Mouse (Mus musculus): ENCODE measurements at regions not wholly inside any gene's neighbourhood (a gene's known extent, or its start where the extent isn't known, plus 50 kb on each side); places are given as distances from the start of the nearest gene placed in this dataset.
"Not testable (repeated sequence)": the region's sequence is repeated elsewhere in the genome, so short reads cannot be mapped to it uniquely, and the experiment has no call there.

DNA sequence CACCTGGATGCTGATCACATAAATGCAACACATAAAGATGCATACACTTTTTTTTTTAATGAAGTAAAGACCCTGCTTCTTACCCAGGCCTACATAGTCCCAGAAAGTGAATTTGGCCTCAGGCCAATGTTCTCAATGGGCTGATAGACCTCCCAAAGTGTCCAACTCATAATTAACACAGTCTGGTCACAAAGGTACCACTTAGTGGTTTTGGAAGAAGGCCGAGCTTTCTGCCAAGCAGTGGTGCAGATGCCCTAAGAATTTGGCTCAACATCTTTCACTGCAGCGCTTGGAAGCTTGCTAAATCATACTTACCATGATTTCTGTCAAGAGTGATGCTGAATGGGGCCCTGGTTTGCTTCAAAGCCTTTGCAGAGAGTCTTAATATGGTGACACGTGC is 706.4 kb upstream of the Rag2 start:
- DNase-seq (ENCODE audit: low read depth): no peak

DNA sequence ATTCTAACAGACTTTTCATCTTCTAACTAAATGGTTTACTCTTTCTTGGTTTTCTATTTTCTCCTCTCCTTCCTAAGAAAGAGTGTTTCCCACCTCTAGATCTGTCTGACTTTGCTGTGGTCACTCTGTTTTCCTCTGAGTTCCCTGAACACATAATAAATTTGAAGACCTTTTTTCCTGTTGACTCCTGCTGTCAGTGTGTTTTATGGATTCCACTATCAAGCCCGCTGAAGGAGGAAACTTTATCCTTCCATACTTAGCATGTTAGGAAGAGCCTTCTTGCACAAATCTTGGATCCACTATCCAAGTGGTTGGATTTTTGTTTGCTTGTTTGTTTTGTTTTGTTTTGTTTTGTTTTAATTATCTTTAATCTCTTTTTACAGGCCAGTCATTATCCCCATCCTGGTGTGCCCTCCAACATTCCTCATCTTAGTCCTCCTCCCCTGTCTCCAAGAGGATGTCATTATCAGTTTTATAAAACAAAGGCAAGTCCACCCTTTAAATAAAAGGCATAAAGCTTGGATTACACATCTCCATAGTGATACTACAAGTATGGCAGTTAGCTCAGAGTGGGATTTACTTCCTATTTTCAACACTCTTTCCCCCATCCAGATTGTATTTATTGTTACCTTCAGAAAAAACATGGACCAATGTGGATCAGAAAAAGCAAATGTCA is 704.8 kb upstream of the Rag2 start:
- no peak for DNase-seq (ENCODE audit: low read depth)

DNA sequence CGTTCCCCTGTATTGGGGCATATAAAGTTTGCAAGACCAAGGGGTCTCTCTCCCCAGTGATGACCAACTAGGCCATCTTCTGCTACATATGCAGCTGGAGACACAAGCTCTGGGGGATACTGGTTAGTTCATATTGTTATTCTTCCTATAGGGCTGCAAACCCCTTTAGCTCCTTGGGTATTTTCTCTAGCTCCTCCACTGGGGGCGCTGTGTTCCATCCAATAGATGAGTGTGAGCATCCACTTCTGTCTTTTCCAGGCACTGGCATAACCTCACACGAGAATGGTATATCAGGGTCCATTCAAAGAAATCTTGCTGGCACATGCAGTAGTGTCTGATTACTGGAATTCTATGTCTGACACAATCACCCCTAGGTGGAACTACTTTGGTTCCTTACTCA is 675.9 kb upstream of the Rag2 start:
- not testable (repeated sequence) for DNase-seq (ENCODE audit: low read depth)

DNA sequence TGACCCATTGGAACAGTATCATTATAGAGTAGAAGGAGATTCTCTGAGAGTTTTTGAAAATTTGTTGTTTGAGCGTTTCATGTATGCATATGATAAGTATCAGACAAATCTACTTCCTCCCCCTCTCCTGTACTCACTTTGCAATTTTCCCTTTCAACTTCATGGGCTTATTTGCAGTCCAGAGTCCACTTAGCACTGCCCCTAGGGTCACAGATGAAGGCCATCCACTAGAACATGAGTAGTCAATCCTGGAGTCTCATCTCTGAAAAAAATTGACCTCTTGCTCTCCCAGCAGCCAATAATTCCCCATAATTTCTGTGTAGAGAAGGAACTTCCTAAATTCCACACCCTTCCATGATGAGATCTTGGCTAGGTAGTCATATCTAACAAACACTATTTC is 665.1 kb upstream of the Rag2 start:
- DNase-seq (ENCODE audit: low read depth): no peak

DNA sequence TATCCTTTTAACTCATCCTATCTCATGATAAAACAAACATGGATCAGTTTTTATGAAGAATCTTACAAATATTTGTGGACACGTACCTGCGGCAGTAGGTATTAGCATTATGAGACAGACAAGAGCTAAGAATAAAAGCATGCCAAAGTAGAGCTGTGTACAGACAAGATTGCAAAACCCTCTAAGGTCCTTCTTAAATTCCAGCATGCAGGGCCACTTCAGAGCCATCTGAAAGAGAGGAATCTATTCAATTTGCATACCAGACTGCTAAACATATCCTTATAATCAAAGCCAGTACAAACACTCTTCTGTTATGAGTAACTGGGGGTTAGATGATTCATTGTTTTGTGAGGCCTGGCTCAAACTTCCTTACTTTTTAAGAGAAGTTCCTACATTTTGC is 659.9 kb upstream of the Rag2 start:
- no peak for DNase-seq (ENCODE audit: low read depth)

DNA sequence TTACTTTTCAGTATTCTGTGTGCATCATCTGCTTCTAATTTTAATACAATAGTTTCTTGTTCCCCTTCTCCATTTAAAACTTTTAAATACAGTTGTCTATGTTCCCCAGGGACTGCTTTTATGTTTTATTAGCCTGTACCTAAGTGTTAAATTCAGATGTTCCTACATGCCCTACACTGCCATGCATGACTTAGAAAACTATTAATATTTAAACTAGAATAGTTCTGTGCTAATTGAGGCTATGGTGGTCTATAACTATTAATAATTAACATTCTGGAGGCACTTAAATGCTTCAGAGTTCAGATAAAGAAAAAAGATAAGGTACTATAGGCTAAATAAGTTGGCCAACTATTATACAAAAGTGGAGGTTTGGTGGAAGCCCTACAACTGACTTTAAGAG is 647.3 kb upstream of the Rag2 start:
- DNase-seq (ENCODE audit: low read depth): no peak

DNA sequence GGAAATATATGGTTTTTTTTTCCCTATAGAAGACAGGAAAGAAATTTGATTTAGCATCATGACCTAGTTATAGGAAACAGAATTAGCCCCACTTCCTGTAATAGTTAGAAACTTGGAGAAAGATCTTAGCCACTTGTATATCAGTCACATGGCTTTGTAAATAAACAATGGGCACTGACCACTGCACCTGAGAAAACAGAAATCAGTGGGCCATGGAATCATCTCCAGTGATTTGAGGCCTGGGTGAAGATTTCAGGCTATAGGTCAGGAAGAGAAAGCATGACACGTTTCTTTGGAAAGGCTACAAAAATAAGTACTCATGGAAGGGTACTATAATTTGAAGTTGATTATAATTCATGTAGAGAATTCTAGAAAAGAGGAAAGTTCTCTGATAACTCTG is 642.2 kb upstream of the Rag2 start:
- no peak for DNase-seq (ENCODE audit: low read depth)

DNA sequence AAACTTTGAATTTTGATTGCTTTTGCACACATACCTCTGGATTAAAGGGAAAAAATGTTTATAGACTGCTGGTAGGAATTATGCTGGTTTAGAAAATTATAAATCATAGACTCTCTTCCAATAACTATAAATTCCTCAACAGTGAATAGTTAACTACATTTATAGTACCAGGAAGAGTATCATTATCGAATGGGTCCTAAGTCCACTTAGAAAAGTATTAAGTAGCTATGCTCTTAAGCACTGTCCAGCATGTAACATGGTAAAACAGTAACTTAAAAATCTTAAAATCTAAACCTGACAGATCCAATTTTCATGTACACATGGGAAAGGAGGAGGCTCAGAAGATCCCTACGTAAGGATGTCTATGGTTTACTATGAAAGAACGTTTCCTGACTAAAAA is 609.2 kb upstream of the Rag2 start:
- DNase-seq (ENCODE audit: low read depth): no peak

DNA sequence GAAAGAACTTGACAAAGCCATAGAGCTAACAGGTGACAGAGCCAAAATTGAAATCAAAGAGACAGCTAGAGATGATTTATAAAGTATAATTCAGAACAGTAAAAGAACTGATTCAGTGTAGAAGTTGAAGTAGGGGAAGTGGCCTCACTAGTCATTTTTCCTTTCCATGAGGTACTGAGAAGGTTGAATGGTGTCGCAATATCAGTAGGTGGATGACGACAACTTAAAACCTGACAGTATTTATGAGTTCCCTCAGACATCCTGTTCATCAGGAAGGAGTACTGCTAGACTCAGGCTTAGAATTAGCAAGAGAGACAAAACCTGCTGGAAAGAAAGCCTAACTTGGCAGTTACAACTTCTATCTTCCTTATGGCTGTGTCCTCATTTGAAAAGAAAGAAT is 605.1 kb upstream of the Rag2 start:
- no peak for DNase-seq (ENCODE audit: low read depth)

DNA sequence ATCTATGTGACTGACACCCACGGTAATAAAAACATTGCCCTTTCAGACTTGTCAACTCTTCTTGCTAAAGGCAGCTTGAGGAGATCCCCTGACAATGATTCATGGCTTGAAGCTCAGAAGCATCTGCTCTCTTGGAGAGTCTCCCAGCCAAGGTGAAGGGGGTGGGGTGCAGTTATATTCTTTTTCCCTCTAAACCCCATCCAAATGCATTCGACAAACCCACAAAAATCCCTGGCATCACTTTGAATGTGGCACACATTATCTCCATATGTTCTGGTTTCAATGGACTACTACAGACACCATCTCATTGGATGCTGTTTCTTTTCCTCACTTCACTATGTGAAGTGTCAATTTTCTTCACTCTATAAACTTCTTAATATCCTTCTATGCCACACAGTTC is 603.0 kb upstream of the Rag2 start:
- no peak for DNase-seq (ENCODE audit: low read depth)

DNA sequence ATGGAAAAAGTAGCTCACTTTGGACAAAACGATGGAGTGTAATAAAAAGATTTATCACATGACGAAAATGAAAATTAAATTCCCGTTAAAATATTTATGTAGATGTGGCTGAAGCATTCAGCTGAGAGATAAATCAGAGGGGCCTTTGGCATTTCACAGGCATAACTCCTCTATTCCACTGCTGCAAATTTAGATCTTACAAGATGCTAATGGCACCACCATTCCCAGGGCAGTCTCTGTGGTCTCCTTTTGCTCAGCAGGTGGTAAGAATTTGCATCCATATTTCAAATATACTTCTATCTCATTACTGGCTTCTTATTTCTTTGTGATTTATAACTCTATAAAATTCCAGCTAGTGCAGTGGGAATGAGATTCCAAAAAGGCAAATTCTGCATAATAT is 581.5 kb upstream of the Rag2 start:
- no peak for DNase-seq (ENCODE audit: low read depth)

DNA sequence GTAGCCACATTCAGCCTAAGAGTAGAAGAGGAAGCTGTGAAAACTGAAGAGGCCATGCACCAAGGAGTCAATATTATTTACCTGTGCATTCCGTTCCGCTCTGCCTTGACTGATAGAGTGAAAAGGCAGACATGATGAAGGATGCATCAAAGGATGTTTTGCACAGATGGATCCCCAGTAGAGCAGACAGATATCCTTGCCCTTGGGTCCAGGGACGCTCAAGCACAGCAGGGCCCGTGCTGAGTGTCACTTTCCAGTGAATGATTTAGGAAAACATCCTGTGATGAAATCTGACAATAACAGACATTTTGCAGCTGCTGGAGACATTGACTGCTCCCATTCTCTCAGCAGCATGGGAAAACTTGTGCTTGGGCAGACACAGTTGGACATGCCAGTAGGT is 561.6 kb upstream of the Rag2 start:
- DNase-seq (ENCODE audit: low read depth): no peak

DNA sequence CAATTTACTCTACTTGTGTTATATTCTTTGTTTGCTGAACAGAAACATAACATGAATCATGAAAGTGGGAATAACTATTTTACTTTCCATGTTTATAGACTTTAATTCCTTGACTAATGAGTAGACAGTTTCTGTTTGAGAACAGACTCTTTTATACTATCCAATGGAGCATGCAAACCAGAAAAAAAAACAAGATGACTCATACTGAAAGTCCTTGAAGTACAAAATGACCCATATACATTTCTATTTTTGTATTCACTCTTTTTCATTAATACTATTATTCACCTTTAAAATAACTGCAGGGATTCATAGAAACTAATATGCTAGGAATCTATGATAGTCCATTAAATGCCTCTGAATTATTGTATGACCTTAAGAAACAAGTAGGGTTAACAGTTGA is 549.5 kb upstream of the Rag2 start:
- no peak for DNase-seq (ENCODE audit: low read depth)

DNA sequence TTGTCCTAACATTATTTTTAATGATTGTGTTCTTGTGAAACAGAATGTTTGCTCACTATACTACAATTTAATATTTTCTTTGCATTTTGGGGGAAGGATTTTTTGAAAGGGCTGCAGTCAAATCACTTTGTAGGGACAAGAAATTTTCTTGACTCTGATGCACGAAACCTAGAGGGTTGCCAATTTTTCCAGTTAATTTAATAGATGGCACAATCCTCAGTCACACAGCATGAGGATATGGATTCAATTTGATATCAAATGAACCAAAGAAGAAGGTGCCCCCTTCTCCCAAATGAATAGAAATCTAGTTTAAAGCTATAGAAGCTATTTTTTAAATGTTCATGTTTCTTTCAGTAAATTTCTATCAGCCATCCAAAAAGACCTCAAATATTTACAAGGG is 544.3 kb upstream of the Rag2 start:
- no peak for DNase-seq (ENCODE audit: low read depth)

DNA sequence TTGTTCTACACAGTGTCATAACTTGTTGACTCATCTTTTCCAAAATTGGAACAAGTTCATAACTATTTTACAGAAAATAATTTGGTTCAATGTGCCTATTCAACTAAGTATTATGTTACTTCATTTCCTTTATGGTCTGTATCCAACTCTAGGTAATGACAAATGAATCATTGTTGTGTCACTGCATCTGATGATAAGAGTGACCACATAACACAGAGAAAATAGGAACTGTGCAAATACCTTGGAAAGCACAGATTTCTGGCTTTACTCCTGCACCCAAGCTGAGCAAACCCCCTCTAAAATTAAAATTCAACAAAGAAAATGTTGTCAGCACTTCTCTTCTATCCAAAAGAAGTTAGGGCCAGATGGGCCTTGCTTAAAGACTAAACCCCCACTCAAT is 540.7 kb upstream of the Rag2 start:
- no peak for DNase-seq (ENCODE audit: low read depth)

DNA sequence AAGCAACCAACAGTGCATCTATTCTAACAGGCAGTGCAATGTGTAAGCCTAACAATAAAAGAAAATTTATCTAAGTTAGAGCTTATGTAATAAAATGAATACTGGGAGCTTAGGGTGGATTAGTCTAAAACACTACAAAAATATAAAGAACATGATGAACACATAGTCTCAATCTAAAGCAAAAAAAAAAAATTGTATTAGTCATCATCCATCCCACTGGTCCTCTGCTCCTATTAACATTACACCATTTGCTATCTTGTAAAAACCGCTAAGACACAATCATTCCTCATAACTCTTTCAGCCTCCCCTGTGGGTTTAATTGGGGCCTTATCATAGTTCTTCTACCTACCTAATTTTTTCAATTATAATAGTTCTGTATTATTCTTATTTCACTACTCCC is 539.9 kb upstream of the Rag2 start:
- no peak for DNase-seq (ENCODE audit: low read depth)

DNA sequence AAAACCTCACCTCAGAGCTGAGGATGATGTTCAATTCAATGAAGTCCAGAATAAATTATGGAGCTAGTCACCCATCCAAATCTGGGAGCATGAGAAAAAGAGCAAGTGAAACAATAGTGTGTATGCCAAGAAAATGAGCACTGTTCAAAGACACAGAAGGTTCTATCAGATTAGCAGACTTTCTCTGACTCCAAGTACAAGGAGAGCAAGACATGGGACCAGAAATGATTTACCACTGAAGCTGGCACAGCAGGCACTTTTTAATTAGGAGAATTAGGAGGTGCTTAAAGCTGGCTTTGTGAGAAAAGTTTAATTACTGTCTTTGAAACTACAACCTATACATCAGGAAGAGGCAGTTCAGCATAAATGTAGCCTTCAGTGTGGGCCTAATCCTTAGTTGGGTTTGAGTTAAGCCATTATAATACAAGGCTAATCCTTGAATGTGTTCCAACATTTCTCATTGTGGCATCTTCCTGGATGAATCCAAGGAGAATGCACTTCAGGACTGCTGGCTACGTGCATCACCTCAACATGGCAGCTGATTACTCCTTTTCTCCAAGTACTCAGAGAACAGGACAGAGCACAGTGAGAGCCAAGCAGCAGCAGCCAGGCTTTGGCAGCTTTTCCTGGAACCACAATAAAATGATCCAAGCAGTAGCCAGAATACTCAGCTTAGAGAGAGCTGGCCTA is 517.2 kb upstream of the Rag2 start:
- no peak for DNase-seq (ENCODE audit: low read depth)

DNA sequence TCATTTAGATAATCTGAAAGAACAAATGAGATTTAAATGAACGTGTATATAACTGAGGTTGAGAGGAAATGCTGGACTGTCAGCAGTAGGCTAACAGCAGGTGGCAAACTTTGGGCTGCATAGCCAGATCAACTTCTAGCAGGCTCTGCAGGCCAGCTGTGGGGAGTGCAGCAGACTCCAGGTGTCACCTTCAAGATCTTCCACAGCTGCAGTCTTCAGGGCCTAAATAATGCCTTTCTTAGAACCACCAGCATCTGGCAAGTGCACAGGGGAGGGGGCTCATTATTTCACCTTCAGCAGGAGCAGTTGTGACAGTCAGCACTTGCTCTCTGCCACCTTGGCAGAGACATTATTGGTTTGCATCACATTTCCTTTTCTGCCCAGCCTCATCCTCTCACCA is 487.7 kb upstream of the Rag2 start:
- no peak for DNase-seq (ENCODE audit: low read depth)

DNA sequence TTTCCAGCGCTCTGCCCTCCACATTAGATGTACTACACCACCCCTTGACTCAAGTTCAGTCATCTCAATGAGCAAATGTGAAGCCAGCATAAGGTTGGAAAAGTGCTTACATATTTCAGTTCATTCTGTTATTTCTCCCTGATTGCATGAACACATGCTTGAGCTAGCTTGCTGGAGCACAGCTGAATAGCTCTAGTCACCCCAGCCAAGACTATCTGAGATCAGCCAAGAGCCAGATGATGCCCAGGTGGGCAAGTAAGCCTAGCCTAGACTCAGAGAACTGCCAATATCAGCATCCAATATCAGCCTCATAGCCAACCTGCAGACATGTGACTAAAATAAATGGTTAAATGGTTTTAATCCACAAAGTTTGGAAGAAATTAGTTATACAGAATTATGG is 484.6 kb upstream of the Rag2 start:
- no peak for DNase-seq (ENCODE audit: low read depth)

DNA sequence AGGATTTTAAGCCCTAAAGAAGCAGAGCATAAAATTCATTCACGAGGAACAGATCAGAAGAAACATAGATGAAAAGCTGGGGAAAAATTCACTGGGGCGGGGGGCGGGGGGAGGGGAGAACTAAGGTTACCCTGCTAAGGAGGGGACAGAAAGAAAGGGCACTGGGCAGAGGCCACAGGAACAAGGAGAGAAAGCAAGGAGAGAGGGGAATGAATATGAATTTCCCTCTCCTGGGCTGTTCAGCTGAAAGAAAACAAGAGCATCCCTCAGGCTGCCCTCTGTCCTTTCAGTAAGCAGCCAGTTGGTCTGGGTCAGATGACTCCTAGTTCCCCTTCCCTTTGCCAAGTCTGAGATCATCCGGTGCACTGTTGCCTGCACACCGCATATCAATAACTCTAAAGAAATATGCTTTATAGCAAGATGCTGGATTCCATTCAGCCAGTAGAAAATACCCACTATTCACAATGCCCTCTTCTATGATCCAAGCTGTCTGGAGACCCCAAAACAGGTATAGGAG is 467.7 kb upstream of the Rag2 start:
- no peak for DNase-seq (ENCODE audit: low read depth)

DNA sequence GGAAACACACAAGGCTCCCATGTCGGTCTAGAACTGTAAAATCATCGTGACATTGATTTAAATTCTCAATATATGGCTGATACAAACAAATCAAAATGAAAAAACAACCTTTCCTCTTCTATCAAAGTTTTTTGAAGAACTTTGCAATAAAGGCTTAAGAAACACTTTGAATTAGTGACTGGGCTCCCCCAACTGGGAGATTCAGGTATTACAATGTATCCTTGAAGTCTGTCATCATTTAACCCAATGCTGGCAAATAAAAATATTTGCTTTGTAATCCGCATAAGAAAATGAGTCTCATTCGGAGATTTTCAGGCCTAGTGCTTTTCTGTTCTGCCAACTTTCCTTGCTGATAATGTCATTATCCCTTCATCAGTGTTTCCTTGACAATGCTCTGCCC is 465.2 kb upstream of the Rag2 start:
- peak; percentile 10 for DNase-seq (ENCODE audit: low read depth)

DNA sequence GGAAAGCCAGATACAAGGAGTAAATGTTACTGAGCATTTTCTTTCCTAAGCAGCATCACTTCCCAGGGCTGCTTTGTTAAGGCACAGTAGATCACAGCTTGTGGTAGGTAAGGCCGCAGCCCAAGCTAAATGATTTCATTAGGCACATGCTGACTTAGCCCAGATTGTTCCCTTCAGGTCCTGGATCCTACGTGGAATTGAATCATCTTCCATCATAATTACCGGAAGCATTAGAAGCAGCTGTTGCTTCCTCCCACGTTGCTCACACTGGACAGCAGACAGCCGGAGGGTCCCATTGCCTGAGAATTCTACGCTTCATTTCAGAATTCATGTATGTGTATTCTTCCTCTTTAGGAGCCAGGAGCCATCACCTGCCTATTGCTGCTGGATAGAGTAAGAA is 458.6 kb upstream of the Rag2 start:
- DNase-seq (ENCODE audit: low read depth): no peak

DNA sequence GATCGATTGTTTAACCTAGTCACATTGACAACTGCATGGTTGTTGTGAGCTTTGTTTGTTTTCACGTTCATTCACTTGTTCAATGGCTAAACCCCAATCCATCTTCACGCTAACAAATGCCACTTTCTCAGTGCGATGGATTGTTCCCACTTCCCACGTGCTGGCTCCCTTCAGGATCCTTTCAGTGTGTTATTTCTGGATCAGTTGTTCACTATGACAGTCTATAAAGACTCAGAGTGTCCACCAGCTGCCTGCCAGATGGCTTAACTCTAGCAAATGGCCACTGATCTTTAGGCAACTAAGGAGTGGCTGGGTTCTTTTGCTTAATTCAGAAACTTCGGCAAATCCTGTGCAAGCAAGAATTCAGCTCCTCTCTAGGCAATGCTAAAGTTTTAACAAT is 451.7 kb upstream of the Rag2 start:
- DNase-seq (ENCODE audit: low read depth): no peak

DNA sequence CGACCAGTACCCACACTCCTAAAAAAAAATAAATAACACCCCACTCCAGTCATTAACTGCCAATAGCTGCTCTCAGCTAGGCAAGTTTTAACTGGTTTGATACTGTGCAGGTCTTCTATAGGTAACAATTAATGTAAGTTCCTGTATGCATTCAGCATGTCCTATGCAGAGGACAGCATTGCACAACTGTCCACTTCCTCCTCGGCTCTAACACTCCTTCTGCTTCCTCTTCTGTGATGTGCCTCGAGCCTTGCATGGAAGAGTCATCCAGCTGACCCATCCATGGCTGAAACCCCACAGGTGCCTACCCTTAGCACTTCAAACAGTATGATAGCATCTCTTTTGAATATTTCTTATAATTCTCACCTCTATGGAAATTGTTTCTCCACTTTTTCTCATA is 449.4 kb upstream of the Rag2 start:
- peak; percentile 18 for DNase-seq (ENCODE audit: low read depth)

Data from c-Kit-positive CD71-negative TER-119-negative erythroid progenitor cells, embryonic 14.5 days (primary cell).